Mouse (Mus musculus) erythroblast, embryonic 14.5 days (primary cell): ENCODE results near the gene Jagn1.

Source experiments
- GATA1 ChIP-seq: IDR thresholded peaks from 2 replicates; pipeline ENCODE4 v1.6.1; 2012; ENCODE audit warnings: low read length, inconsistent platforms, mixed read lengths
- TAL1 ChIP-seq: IDR thresholded peaks from 3 replicates; pipeline ENCODE4 v1.6.1; 2012; ENCODE audit warnings: low read length, inconsistent platforms, mixed read lengths

- TF ChIP-seq TAL1 = no peak
- no peak for TF ChIP-seq GATA1
Measured at GRCm38 (mm10) chr6:113495071-113495675, 52.8 kb downstream of the Jagn1 start.
